Mouse (Mus musculus) gastrocnemius, adult 2 months (tissue): ENCODE measurements around the gene Anp32b. TPM values are rescaled to one million over a fixed set of nuclear protein-coding genes. Genes with fewer than 3 reads are reported as not detected.
A peak's percentile ranks its signal among the peaks of the same experiment; 100 is the strongest.

Experiments used
- DNase-seq: peaks from one replicate; pipeline ENCODE4 v3.0.0; 2022
- H3K27ac ChIP-seq: fragments of 200-600 bp; 2 replicates; pipeline ENCODE4 v1.8.1; 2022; ENCODE audit warnings: mild to moderate bottlenecking
- H3K4me3 ChIP-seq: fragments of 200-600 bp; 2 replicates; pipeline ENCODE4 v1.8.1; 2022; ENCODE audit warnings: mild to moderate bottlenecking, moderate library complexity
- CTCF ChIP-seq: fragments of 200-600 bp; IDR thresholded peaks from 2 replicates; pipeline ENCODE4 v1.8.1; 2022; ENCODE audit warnings: antibody characterized with exemption, mild to moderate bottlenecking, moderate library complexity
- intact Hi-C: fragments of 180-260 bp; cut with DNase I; formaldehyde crosslinking; loops from one replicate; pipeline ENCODE4 v1.15.1; 2025
- long read RNA-seq, 2 experiments: library from polyadenylated mRNA; stranded (forward); transcript quantifications; one replicate each; pipeline ENCODE4 v2.0.0; 2021
- total RNA-seq, 2 experiments: library from RNA; stranded (reverse); gene quantifications; 2 replicates each; pipeline ENCODE4 v1.2.3; 2021

Gene Anp32b
- total RNA-seq, result 10 to 100 TPM; 62.7 to 65.8 TPM
- long read RNA-seq, experiment 1, transcript Anp32b-201 (7 exons, 1,716 nt), result major isoform, 64 of 86 reads
- long read RNA-seq, experiment 1, partial matches to known transcripts, result 9 of 86 reads
- long read RNA-seq, experiment 1, other reads (novel, unspliced or antisense), result 13 of 86 reads
- long read RNA-seq, experiment 2, transcript Anp32b-201 (7 exons, 1,716 nt), result major isoform, 47 of 63 reads
- long read RNA-seq, experiment 2, partial matches to known transcripts, result 9 of 63 reads
- long read RNA-seq, experiment 2, other reads (novel, unspliced or antisense), result 7 of 63 reads

- peak within 1 kb of the TSS; percentile 98 for H3K27ac ChIP-seq
- peak within 1 kb of the TSS; percentile 96 for H3K4me3 ChIP-seq
- DNase-seq, result peak; percentile 96
- peak; percentile 81 for TF ChIP-seq CTCF
- intact Hi-C loops, result loop anchor here (2.0 kb wide), 1 partner anchor 60 kb away; no protein-coding TSS in a partner anchor
Observed at GRCm38 (mm10) chr4:46450519-46451131, at the start of gene Anp32b. TSS of gene Anp32b (plus strand) at chr4:46450902.

- Histone ChIP-seq H3K4me3 (no peak overlapping the region), H3K27ac (no peak overlapping the region)
- intact Hi-C loops, result no loop called here
Observed at GRCm38 (mm10) chr4:46404042-46404795, 46.5 kb upstream of the Anp32b start.

GRCm38 (mm10) chr4:46406966-46407703, 43.6 kb upstream of the Anp32b start:
- intact Hi-C loops, result no loop called here
- no peak for TF ChIP-seq CTCF
- Histone ChIP-seq H3K4me3 (no peak overlapping the region), H3K27ac (no peak overlapping the region)
- DNase-seq, result no peak

More at GRCm38 (mm10) chr4:46404042-46404795, 46.5 kb upstream of the Anp32b start:
- no peak for DNase-seq
- TF ChIP-seq CTCF, result no peak

DNA sequence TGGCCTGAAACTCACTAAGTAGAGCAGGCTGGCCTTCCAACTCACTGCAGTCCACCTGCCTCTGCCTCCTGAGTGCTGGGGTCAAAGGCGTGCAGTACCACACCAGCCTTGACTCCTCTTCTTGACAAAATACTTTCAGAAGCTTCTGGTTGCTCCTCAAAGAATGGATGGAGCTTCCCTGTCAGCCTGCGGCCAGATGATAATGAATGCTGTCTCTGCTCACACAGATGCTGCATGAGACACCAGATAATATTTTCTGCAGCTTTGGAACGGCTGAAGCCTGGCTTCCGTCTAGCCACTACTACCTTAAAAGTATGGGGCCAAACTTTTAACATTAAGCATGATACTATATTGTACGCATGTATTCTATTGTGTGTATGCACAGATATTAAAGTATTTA, 40.0 kb upstream of the Anp32b start:
- Histone ChIP-seq H3K27ac (no peak overlapping the region), H3K4me3 (no peak overlapping the region)
- intact Hi-C loops, result no loop called here
- DNase-seq, result no peak
- no peak for TF ChIP-seq CTCF

GRCm38 (mm10) chr4:46411489-46411888, 39.2 kb upstream of the Anp32b start:
- intact Hi-C loops, result no loop called here
- no peak overlapping the region for H3K27ac ChIP-seq
- H3K4me3 ChIP-seq, result no peak overlapping the region
- DNase-seq, result no peak
- TF ChIP-seq CTCF, result no peak

- TF ChIP-seq CTCF, result no peak
- intact Hi-C loops, result no loop called here
- no peak overlapping the region for H3K4me3 ChIP-seq
Observed at GRCm38 (mm10) chr4:46412113-46412512, 38.6 kb upstream of the Anp32b start.

DNA sequence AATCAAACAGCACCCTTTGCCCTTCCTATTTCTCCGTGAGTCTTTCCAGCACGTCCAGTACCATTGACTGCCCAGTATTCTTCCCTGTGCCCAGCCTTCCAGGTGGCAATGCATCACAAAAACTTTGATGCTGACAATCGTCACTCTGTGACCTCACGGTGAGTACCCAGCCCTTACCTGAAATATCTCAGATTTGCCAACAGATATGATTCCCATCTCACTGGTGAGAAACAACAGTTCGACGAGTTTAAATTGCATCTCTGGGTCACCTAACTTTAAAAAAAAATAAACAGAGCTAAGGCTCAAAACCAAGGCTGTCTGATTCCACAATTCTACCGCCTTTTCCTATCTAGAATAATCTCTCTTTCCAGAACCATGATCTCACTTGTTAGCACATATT, 37.3 kb upstream of the Anp32b start, which contains the start of gene Hemgn:
Gene Hemgn, minus strand, starts transcription at position 101 of the 400 bp plus-strand sequence.
- TF ChIP-seq CTCF, result no peak
- H3K27ac ChIP-seq, result no peak within 1 kb of the TSS
- intact Hi-C loops, result no loop called here
- no peak for DNase-seq
- H3K4me3 ChIP-seq, result no peak within 1 kb of the TSS

More at GRCm38 (mm10) chr4:46412113-46412512, 38.6 kb upstream of the Anp32b start:
- H3K27ac ChIP-seq, result no peak overlapping the region
- no peak for DNase-seq

GRCm38 (mm10) chr4:46417491-46417890, 33.2 kb upstream of the Anp32b start:
- H3K4me3 ChIP-seq, result no peak overlapping the region
- DNase-seq, result no peak
- TF ChIP-seq CTCF, result no peak
- no peak overlapping the region for H3K27ac ChIP-seq
- intact Hi-C loops, result no loop called here

- no peak for DNase-seq
- Histone ChIP-seq H3K27ac (no peak overlapping the region), H3K4me3 (no peak overlapping the region)
- intact Hi-C loops, result no loop called here
- no peak for TF ChIP-seq CTCF
Observed at GRCm38 (mm10) chr4:46418851-46419250, 31.9 kb upstream of the Anp32b start.

- H3K4me3 ChIP-seq, result no peak overlapping the region
- H3K27ac ChIP-seq, result no peak overlapping the region
- no peak for DNase-seq
- intact Hi-C loops, result no loop called here
- no peak for TF ChIP-seq CTCF
Observed at GRCm38 (mm10) chr4:46422625-46423024, 28.1 kb upstream of the Anp32b start.

DNA sequence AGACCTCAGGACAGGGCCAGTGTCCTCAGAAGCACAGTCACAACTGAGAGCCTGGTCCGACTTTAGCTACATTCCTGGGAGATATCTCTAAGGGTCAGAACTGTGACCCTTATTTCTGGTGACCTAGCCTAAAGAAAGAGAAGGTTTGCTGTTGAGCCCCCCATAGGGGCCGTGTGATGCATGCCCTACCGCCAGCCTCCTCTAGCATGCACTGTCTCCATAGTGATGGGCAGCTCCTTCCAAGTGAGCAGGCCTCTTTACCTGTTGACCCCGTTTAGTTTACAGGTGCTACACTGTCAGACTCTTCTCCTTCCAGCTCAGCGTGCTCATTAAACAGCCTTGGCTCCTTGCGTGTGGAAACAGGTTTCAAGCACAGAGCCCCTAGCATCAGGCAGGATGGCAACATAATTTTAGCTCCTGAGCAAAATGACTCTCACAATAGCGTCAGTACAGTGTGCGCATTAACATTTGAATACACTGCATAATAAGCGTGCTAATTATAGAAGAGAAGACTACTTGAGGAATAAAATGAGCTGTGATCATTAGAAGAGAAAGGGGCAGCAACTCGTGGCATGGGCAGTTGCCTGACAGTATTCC, 21.7 kb upstream of the Anp32b start:
- H3K27ac ChIP-seq, result no peak overlapping the region
- no peak overlapping the region for H3K4me3 ChIP-seq
- no peak for DNase-seq
- TF ChIP-seq CTCF, result no peak
- intact Hi-C loops, result no loop called here

DNA sequence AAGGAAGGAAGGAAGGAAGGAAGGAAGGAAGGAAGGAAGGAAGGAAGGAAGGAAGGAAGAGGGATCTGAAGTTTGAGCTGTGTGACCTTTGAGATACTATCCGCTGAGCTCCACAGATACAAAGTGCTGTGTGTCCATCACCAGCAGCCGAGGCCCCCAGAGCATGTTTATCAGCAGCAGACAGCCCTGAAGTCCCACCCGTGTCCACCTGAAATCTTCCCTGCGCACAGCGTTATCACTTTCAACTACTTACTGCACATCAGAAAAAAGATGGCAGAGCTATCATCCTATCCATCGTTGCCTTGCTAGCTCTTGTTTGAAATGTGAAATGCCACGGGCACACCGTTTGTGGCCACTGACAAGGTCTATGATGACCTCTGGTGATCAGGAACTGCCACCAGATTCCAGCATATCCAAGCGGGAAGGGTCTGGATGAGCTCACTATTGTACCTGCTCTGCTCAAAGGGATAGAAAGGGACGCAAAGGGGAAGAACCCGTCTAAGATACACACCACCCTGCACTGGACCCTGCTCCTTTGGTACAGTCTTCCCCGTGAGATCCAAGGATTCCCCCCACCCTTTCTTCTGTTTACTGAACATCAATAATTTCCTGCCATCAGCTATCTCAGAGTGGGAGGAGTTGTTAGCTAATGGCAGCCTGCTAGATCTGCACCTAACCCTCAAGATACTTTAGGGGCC, 18.2 kb upstream of the Anp32b start:
- Histone ChIP-seq H3K27ac (no peak overlapping the region), H3K4me3 (no peak overlapping the region)
- no peak for TF ChIP-seq CTCF
- intact Hi-C loops, result no loop called here
- no peak for DNase-seq
